Mouse (Mus musculus) lung, embryonic 16.5 days (tissue): ENCODE measurements around the gene Rtn4ip1. TPM values are rescaled to one million over a fixed set of nuclear protein-coding genes. Genes with fewer than 3 reads are reported as not detected.
"Not testable (repeated sequence)": the region's sequence is repeated elsewhere in the genome, so short reads cannot be mapped to it uniquely, and the experiment has no call there.

ENCODE experiments used
- ATAC-seq: fragments of 200-750 bp; cut with Nextera tagmentation; 2 replicates; pipeline ENCODE4 v1.8.0; 2017; ENCODE audit warnings: low read depth, mild to moderate bottlenecking, moderate library complexity
- H3K27ac ChIP-seq: fragments of 300-500 bp; sonication (generic); 2 replicates; pipeline ENCODE4 v1.5.1; 2014; ENCODE audit warnings: mild to moderate bottlenecking, control low read depth, low read length
- H3K27me3 ChIP-seq: fragments of 300-500 bp; sonication (generic); 2 replicates; pipeline ENCODE4 v1.6.1; 2014; ENCODE audit warnings: low read depth, low read length, mixed read lengths; ENCODE audit not compliant: control insufficient read depth, insufficient read depth
- H3K36me3 ChIP-seq: fragments of 300-500 bp; sonication (generic); 2 replicates; pipeline ENCODE4 v1.6.1; 2014; ENCODE audit warnings: low read length; ENCODE audit not compliant: control insufficient read depth, insufficient read depth
- H3K4me1 ChIP-seq: fragments of 300-500 bp; sonication (generic); replicated peaks from 2 replicates; pipeline ENCODE4 v1.6.1; 2014; ENCODE audit warnings: low read length, mixed read lengths; ENCODE audit not compliant: control insufficient read depth, insufficient read depth
- H3K4me2 ChIP-seq: fragments of 300-500 bp; sonication (generic); 2 replicates; pipeline ENCODE4 v1.6.1; 2014; ENCODE audit warnings: low read depth, low read length, control low read depth
- H3K4me3 ChIP-seq: fragments of 300-500 bp; sonication (generic); 2 replicates; pipeline ENCODE4 v1.5.1; 2014; ENCODE audit warnings: mild to moderate bottlenecking, low read length, control low read depth
- H3K9ac ChIP-seq: fragments of 300-500 bp; sonication (generic); 2 replicates; pipeline ENCODE4 v1.6.1; 2014; ENCODE audit warnings: low read length, control low read depth
- H3K9me3 ChIP-seq: fragments of 300-500 bp; sonication (generic); 2 replicates; pipeline ENCODE4 v1.6.1; 2016; ENCODE audit warnings: low read length; ENCODE audit not compliant: control insufficient read depth
- WGBS: fragments of 180-500 bp; shearing (Covaris S2); extraction: QIAGEN DNeasy Blood & Tissue Kit; methylation state at CpG from one replicate; pipeline ENCODE4 v1.1.7; 2014; 5-methylcytosine and 5-hydroxymethylcytosine counted together
- polyA plus RNA-seq: library from polyadenylated mRNA; unstranded; fragments of >200 nt; fragmentation: Nextera tagmentation; extraction: Ambion mirVana; gene quantifications from 2 replicates; pipeline ENCODE4 v1.2.1, GENCODE M21; 2015

The Rtn4ip1 gene
- polyA plus RNA-seq, 1 experiment from 2014 or later = 10.9 TPM

DNA sequence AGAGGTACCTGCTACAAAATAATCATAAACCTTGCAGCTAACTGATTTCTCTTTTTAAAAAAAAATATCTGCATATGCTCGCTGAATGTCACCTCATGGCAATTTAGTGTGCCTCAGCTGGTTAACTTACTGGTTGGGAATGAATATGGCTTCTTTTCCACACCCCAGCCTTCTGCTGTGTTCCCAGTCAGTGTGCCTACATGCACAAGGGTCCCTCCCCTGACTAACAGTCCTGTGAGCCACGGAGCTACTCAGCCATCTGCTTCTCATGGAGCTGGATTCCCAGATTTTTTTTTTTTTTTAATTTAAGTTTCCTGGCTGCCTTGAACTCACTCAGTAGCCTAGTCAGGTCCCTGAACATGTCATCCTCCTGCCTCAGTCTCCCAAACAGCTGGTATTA is 63.3 kb downstream of the Rtn4ip1 start:
- H3K9ac ChIP-seq = no peak overlapping the region
- no peak for ATAC-seq
- 54% methylated on average over 2 of the region's 2 CpGs for WGBS

DNA sequence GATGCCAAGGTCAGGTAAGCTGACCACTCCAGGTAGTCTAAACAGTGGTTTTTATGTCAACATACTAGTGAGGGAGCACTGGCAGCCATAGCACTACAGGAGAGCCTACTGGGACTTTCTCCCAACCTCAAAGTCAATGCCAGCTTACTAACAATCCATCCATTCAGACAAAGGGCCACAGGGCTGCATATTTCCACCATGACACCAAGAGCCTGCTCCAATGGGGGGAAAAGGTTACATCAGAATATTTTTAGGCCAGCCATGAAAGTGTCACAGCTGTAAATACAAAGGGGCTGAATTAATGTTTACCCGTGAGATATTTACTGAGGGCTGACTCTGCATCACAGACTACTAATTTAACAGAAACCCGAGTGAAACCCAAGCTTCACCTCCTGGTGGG is 71.6 kb downstream of the Rtn4ip1 start:
- no peaks in the 10 kb centered on the region for H3K27me3 ChIP-seq
- WGBS = 60% methylated on average over 2 of the region's 2 CpGs

More for the DNA sequence above, 63.3 kb downstream of the Rtn4ip1 start:
- Histone ChIP-seq H3K9me3 (no peaks in the 10 kb centered on the region), H3K4me2 (no peak overlapping the region), H3K27me3 (no peaks in the 10 kb centered on the region), H3K4me3 (no peak overlapping the region), H3K36me3 (no peaks in the 10 kb centered on the region), H3K4me1 (no peaks in the 10 kb centered on the region), H3K27ac (no peak overlapping the region)

DNA sequence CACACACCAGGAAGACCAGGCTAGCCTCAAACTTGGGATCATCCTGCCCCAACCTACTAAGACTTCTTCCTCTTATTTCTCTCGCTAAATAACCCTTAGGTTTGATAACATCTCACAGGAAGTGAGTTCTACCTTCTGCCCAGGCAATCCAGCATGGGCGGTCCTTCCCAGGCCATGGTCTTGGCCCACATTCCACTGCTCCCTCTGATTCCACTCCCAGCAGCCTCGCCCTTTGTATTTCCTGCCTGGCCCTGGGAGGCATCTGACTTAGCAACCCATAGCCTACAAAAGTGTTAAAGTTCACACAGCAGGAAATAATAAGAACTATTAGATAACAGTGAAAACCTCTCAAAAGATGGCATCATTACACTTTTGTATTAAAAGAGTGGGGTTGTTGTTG is 75.7 kb downstream of the Rtn4ip1 start:
- Histone ChIP-seq H3K9ac (no peak overlapping the region), H3K27ac (no peak overlapping the region), H3K4me2 (no peak overlapping the region), H3K4me1 (no peaks in the 10 kb centered on the region), H3K36me3 (no peaks in the 10 kb centered on the region), H3K9me3 (no peaks in the 10 kb centered on the region), H3K27me3 (no peaks in the 10 kb centered on the region), H3K4me3 (no peak overlapping the region)
- ATAC-seq = no peak
- WGBS = 53% methylated on average over 3 of the region's 3 CpGs

More for the DNA sequence above, 71.6 kb downstream of the Rtn4ip1 start:
- no peak for ATAC-seq
- Histone ChIP-seq H3K27ac (no peak overlapping the region), H3K36me3 (no peaks in the 10 kb centered on the region), H3K4me3 (no peak overlapping the region), H3K4me1 (no peaks in the 10 kb centered on the region), H3K9ac (no peak overlapping the region), H3K4me2 (no peak overlapping the region), H3K9me3 (no peaks in the 10 kb centered on the region)

DNA sequence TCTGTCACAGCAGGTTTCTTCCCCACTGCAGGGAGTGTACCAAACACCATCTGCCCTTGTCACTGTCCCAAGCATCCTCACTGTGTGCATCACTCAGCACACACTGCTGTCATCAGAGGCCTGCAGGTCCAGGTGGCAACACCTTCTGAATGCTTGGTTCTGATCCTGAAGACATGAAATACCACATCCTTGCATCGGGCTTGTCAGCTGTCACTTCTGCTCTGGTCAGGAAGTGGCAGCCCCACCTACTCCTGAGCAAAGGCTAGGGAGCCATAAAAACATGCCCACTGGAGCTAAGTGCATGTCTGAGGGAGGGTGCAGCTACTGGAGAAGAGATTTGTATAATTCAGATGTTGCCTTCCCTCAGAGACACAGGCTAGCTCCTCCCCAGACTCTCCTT is 78.5 kb downstream of the Rtn4ip1 start:
- no peaks in the 10 kb centered on the region for H3K9me3 ChIP-seq
- H3K4me1 ChIP-seq = no peaks in the 10 kb centered on the region
- H3K4me2 ChIP-seq = no peak overlapping the region
- ATAC-seq = no peak
- 58% methylated on average over 1 of the region's 1 CpGs for WGBS
- H3K27me3 ChIP-seq = no peaks in the 10 kb centered on the region
- no peaks in the 10 kb centered on the region for H3K36me3 ChIP-seq
- H3K27ac ChIP-seq = no peak overlapping the region
- no peak overlapping the region for H3K4me3 ChIP-seq
- no peak overlapping the region for H3K9ac ChIP-seq

DNA sequence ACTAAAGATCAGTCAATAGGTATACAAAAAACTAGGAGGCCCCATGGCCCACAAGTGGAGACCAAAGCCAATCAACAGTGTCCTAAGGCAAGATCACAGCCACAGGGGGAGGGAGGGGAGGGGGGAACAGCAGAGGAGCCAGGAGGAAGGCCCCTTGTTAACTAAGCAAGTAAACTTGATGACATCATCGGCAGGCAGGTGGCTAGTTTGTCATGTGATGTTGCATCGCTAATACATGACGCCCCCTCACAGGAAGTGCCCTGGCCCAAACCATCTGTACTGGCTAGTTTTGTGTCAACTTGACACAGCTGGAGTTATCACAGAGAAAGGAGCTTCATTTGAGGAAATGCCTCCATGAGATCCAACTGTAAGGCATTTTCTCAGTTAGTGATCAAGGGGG is 79.1 kb downstream of the Rtn4ip1 start:
- not testable (repeated sequence) for H3K4me1 ChIP-seq, H3K27me3 ChIP-seq, H3K9me3 ChIP-seq, H3K36me3 ChIP-seq, H3K4me3 ChIP-seq, H3K9ac ChIP-seq, ATAC-seq, H3K27ac ChIP-seq, H3K4me2 ChIP-seq
- 88% methylated on average over 3 of the region's 3 CpGs for WGBS

DNA sequence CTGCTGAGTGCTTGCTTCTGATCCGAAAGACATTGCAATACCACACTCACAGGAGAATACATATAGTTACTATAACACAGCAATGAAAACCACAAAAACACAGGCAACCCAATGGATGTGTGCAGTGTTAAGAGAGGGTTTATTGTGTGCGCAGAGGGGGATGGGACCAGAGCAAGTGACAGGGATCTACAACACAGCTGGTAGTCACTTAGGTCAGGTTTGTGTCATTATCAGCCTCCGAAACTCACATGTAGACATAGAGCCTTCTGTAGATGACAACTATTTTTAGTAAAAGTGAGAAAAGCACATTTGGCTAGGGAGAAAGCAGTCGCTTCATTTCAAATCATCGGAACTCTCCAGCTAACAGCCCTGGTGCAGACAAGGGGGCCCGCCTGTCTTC is 80.9 kb downstream of the Rtn4ip1 start:
- no peaks in the 10 kb centered on the region for H3K27me3 ChIP-seq
- 82% methylated on average over 6 of the region's 6 CpGs for WGBS
- no peak overlapping the region for H3K27ac ChIP-seq

DNA sequence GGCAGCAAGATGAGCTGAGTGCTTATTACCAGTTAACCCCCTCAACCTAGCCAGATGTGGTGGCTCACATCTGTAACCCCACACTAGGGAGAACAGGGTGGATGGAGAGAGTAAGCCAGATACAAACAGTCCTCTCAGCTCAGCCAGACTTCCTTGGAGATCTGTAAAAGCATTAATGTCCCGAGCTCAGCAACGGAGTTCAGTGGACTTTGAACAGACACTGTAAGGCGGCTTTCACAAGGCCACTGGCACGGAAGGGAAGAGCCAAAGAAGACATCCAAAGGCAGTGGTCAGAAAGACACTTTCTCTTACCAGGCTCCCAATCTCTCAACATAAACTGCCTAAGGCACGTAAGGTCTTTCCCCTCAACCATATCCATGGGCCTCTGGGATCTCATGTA is 81.6 kb downstream of the Rtn4ip1 start:
- Histone ChIP-seq H3K4me1 (no peaks in the 10 kb centered on the region), H3K27me3 (no peaks in the 10 kb centered on the region), H3K9ac (no peak overlapping the region), H3K4me3 (no peak overlapping the region), H3K9me3 (no peaks in the 10 kb centered on the region), H3K27ac (no peak overlapping the region), H3K36me3 (no peaks in the 10 kb centered on the region), H3K4me2 (no peak overlapping the region)
- WGBS = 80% methylated on average over 5 of the region's 5 CpGs
- no peak for ATAC-seq

More for the DNA sequence above, 80.9 kb downstream of the Rtn4ip1 start:
- Histone ChIP-seq H3K4me1 (no peaks in the 10 kb centered on the region), H3K4me2 (no peak overlapping the region), H3K4me3 (no peak overlapping the region), H3K9ac (no peak overlapping the region), H3K9me3 (no peaks in the 10 kb centered on the region), H3K36me3 (no peaks in the 10 kb centered on the region)
- no peak for ATAC-seq

DNA sequence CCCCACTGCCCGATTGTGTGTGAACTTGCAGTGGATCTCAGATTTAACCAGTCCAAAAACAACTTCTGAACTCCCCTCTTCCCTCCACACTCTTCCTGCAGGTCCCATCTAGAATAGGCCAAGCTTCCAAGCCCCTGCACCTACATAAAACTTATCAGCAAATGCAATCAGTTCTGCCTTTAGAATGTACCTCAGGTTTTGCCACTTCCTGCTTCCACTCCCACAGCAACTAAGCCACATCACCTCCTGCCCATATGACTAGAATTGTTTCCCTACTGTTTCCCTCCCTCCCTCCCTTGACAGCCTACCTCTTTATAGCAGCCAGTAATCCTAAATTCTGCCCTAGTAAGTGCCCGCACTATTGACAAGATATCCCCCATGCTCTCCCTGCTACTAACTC is 82.3 kb downstream of the Rtn4ip1 start:
- no peaks in the 10 kb centered on the region for H3K36me3 ChIP-seq
- no peaks in the 10 kb centered on the region for H3K4me1 ChIP-seq

DNA sequence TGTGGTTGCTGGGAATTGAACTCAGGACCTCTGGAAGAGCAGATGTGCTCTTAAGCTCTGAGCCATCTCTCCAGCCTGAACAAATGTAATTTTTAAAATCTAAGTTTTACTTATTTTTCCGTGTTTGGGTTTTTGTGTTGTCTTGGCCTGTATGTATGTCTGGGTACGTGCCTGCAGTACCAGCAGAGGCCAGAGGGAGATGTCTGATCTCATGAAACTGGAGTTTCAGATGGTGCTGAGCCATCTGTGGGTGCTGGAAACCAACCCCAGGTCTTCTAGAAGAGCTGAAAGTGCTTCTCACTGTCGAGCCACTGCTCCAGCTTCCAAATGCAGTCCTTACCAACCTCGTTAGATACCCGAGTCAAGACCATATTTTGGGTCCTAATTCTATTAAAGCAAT is 89.7 kb downstream of the Rtn4ip1 start:
- no peak overlapping the region for H3K9ac ChIP-seq
- H3K9me3 ChIP-seq = no peaks in the 10 kb centered on the region
- no peak for ATAC-seq
- no peak overlapping the region for H3K4me2 ChIP-seq
- H3K27me3 ChIP-seq = no peaks in the 10 kb centered on the region
- WGBS = 89% methylated on average over 5 of the region's 5 CpGs
- H3K4me1 ChIP-seq = no peaks in the 10 kb centered on the region
- no peak overlapping the region for H3K27ac ChIP-seq
- no peak overlapping the region for H3K4me3 ChIP-seq
- H3K36me3 ChIP-seq = no peaks in the 10 kb centered on the region

More for the DNA sequence above, 82.3 kb downstream of the Rtn4ip1 start:
- H3K9ac ChIP-seq = no peak overlapping the region
- H3K4me3 ChIP-seq = no peak overlapping the region
- H3K9me3 ChIP-seq = no peaks in the 10 kb centered on the region
- no peaks in the 10 kb centered on the region for H3K27me3 ChIP-seq
- 83% methylated on average over 2 of the region's 2 CpGs for WGBS
- no peak overlapping the region for H3K4me2 ChIP-seq
- no peak overlapping the region for H3K27ac ChIP-seq
- no peak for ATAC-seq

DNA sequence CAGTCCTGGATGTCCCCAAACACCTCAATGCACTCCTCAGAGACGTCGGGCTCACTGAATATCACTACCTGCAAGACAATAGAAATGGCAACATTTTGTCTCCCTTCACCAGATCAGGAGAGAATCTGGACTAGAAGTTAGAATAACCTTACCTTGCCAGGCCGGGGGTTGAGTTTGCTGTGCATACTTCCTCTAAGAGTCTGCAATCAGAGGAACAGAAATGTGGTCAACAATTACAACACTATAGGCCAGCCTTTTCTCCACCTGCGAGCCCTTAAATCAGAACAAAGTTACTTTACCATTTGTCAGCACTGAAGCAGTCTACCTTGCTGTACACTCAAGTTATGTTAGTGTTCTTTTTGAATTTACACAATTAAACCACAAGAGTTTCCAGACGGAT is 90.9 kb downstream of the Rtn4ip1 start:
- WGBS = 67% methylated on average over 5 of the region's 5 CpGs
- no peak for ATAC-seq
- no peak overlapping the region for H3K4me3 ChIP-seq
- no peak overlapping the region for H3K4me2 ChIP-seq
- no peaks in the 10 kb centered on the region for H3K36me3 ChIP-seq
- H3K9ac ChIP-seq = no peak overlapping the region
- no peak overlapping the region for H3K27ac ChIP-seq
- H3K4me1 ChIP-seq = no peaks in the 10 kb centered on the region
- H3K9me3 ChIP-seq = no peaks in the 10 kb centered on the region
- no peaks in the 10 kb centered on the region for H3K27me3 ChIP-seq
